ENCODE assay signal across 21 mouse cellular contexts in genomic region chr4:138348716-138349115, GRCm38 (mm10). TPM values are rescaled to one million over a fixed set of nuclear protein-coding genes. Genes with fewer than 3 reads are reported as not detected.
DNase-seq lines count a peak whose midpoint lies in the region; ATAC-seq and TF ChIP-seq lines count a peak whose summit lies in the region.
"Had no signal": no experiment of that assay in that cellular context is flagged by ENCODE, and none has a peak within 500 bp of the region (broad histone marks: within the 10 kb centered on the region; RNA-seq: fewer than 3 reads in every experiment).

No protein-coding gene starts in this region.

- no peaks in the 10 kb centered on the region for H3K27me3 ChIP-seq in kidney, adult 2 months (replicated peaks; ENCODE audit: control insufficient read depth, insufficient read depth, low read length)
- H3K27me3 ChIP-seq in liver, adult 2 months (ENCODE audit: control insufficient read depth, insufficient read depth, low read length): no peaks in the 10 kb centered on the region
- H3K27me3 ChIP-seq in liver, embryonic 12.5 days (replicated peaks): no peaks in the 10 kb centered on the region; the same call in 1 of the 2 replicates
- H3K27me3 ChIP-seq in small intestine, adult 2 months (ENCODE audit: control insufficient read depth, insufficient read depth, low read length): no peaks in the 10 kb centered on the region
- H3K27me3 ChIP-seq: forebrain, embryonic 13.5 days; heart, embryonic 15.5 days had no signal

- no peaks in the 10 kb centered on the region for H3K9me3 ChIP-seq in liver, embryonic 12.5 days (replicated peaks)
- H3K9me3 ChIP-seq: embryonic facial prominence, embryonic 10.5 days; heart, embryonic 15.5 days had no signal

- peak overlapping the region; percentile 65 for H3K27ac ChIP-seq in kidney, adult 2 months (ENCODE audit: insufficient read depth, low read depth, low read length)
- H3K27ac ChIP-seq in liver, adult 2 months (replicated peaks; ENCODE audit: insufficient read depth, low read depth, low read length): peak overlapping the region; percentile 86
- H3K27ac ChIP-seq in liver, embryonic 12.5 days: no peak overlapping the region
- H3K27ac ChIP-seq in small intestine, adult 2 months (ENCODE audit: insufficient read depth, low read depth, low read length): peak overlapping the region; percentile 81
- H3K27ac ChIP-seq: embryonic facial prominence, embryonic 10.5 days; forebrain, embryonic 13.5 days; heart, adult 2 months; heart, embryonic 15.5 days had no signal

- H3K36me3 ChIP-seq in kidney, adult 2 months (ENCODE audit: control insufficient read depth, insufficient read depth, low read length): no peaks in the 10 kb centered on the region
- H3K36me3 ChIP-seq in liver, adult 2 months (ENCODE audit: control insufficient read depth, insufficient read depth, low read length): peaks cover 5% of the 10 kb centered on the region; the same call in 1 of the 2 replicates
- no peaks in the 10 kb centered on the region for H3K36me3 ChIP-seq in liver, embryonic 12.5 days
- H3K36me3 ChIP-seq in small intestine, adult 2 months (ENCODE audit: control insufficient read depth, insufficient read depth, low read length): peaks cover 34% of the 10 kb centered on the region
- H3K36me3 ChIP-seq: embryonic facial prominence, embryonic 10.5 days; heart, embryonic 15.5 days had no signal

- DNase-seq in kidney, adult 2 months: peak; percentile 92
- no peak for DNase-seq in kidney, postnatal 4 days
- peak; percentile 99 for DNase-seq in liver, adult 2 months (ENCODE audit: extremely low read depth, low read depth, low spot score)
- DNase-seq in cerebellum, adult 18-20 months: no peak
- DNase-seq: adrenal gland, adult 2 months; adrenal gland, postnatal 25 days; cerebellum, adult 2 months; cerebellum, postnatal 10 days; forebrain, postnatal 0 days; gastrocnemius, postnatal 14 days; heart, adult 2 months; heart, postnatal 14 days had no signal

- no peak for ATAC-seq in liver, embryonic 12.5 days
- ATAC-seq: forebrain, embryonic 13.5 days; forebrain, postnatal 0 days had no signal

- H3K9ac ChIP-seq in liver, adult 2 months (ENCODE audit: low read depth, low read length): peak overlapping the region; percentile 25; the same call in 1 of the 2 replicates
- H3K9ac ChIP-seq in liver, embryonic 12.5 days: no peak overlapping the region
- H3K9ac ChIP-seq: forebrain, embryonic 13.5 days; forebrain, postnatal 0 days; heart, embryonic 15.5 days had no signal

- no peak overlapping the region for H3K4me3 ChIP-seq in kidney, adult 2 months (ENCODE audit: insufficient read depth, low read depth, low read length)
- H3K4me3 ChIP-seq in liver, adult 2 months (ENCODE audit: insufficient read depth, low read depth, low read length): no peak overlapping the region
- no peak overlapping the region for H3K4me3 ChIP-seq in liver, embryonic 12.5 days
- no peak overlapping the region for H3K4me3 ChIP-seq in small intestine, adult 2 months (ENCODE audit: low read depth, low read length)
- H3K4me3 ChIP-seq: embryonic facial prominence, embryonic 10.5 days; forebrain, embryonic 13.5 days; heart, adult 2 months; heart, embryonic 15.5 days had no signal

- no peaks in the 10 kb centered on the region for H3K79me2 ChIP-seq in liver, adult 2 months (ENCODE audit: control insufficient read depth, insufficient read depth, low read length)

- no peak overlapping the region for H3K4me2 ChIP-seq in liver, embryonic 12.5 days
- H3K4me2 ChIP-seq: forebrain, embryonic 13.5 days; heart, embryonic 11.5 days; heart, embryonic 15.5 days had no signal

- 57% methylated on average over 7 of the region's 7 CpGs for WGBS in kidney, adult 2 months
- 29% methylated on average over 7 of the region's 7 CpGs for WGBS in liver, adult 2 months
- 67% methylated on average over 7 of the region's 7 CpGs for WGBS in liver, embryonic 12.5 days (ENCODE audit: insufficient replicate concordance)
- WGBS in small intestine, adult 2 months: 29% methylated on average over 7 of the region's 7 CpGs

- TF ChIP-seq CTCF in kidney, adult 2 months (conservative IDR thresholded peaks at IDR 0.05; ENCODE audit: insufficient read depth, insufficient read length, low read depth, low read length): no peak
- TF ChIP-seq CTCF in liver, adult 2 months (IDR thresholded peaks at IDR 0.05; ENCODE audit: low read depth, low read length): no peak
- no peak for TF ChIP-seq CTCF in small intestine, adult 2 months (IDR thresholded peaks at IDR 0.05; ENCODE audit: extremely low read depth, insufficient read length, insufficient replicate concordance, low read depth, low read length)

- TF ChIP-seq POLR2A in kidney, adult 2 months (IDR thresholded peaks at IDR 0.05; ENCODE audit: low read depth, low read length): no peak
- no peak for TF ChIP-seq POLR2A in liver, adult 2 months (IDR thresholded peaks at IDR 0.05; ENCODE audit: extremely low read depth, insufficient read depth, low read length)
- no peak for TF ChIP-seq POLR2A in small intestine, adult 2 months (IDR thresholded peaks at IDR 0.05; ENCODE audit: low read depth, low read length)

- H3K4me1 ChIP-seq in kidney, adult 2 months (ENCODE audit: control insufficient read depth, insufficient read depth, low read length): peaks cover 27% of the 10 kb centered on the region; the same call in 1 of the 2 replicates
- peaks cover 19% of the 10 kb centered on the region for H3K4me1 ChIP-seq in liver, adult 2 months (ENCODE audit: control insufficient read depth, insufficient read depth, low read length)
- H3K4me1 ChIP-seq in liver, embryonic 12.5 days: no peaks in the 10 kb centered on the region; the same call in 1 of the 2 replicates
- H3K4me1 ChIP-seq in small intestine, adult 2 months (ENCODE audit: control insufficient read depth, insufficient read depth, insufficient read length, low read length): peaks cover 25% of the 10 kb centered on the region
- H3K4me1 ChIP-seq: embryonic facial prominence, embryonic 10.5 days; forebrain, embryonic 13.5 days had no signal

RNA-seq across cellular contexts. Expression of gene Cda, which starts 19.1 kb away (rescaled TPM):
- 394 and 454 TPM in 2 replicates for polyA plus RNA-seq in kidney, adult 2 months (2012; rRNA removed)
- 4.5 and 4.8 TPM in 2 replicates for total RNA-seq in liver, adult 2 months (2014; rRNA removed)
- 33.1 and 34.1 TPM in 2 replicates for polyA plus RNA-seq in liver, adult 2 months (2012; rRNA removed)
- polyA plus RNA-seq in liver, embryonic 12.5 days (2016; fragmentation: Nextera tagmentation; extraction: Ambion mirVana): 5.1 and 5.8 TPM in 2 replicates
- 218 and 419 TPM in 2 replicates for polyA plus RNA-seq in small intestine, adult 2 months (2012; rRNA removed)
- total RNA-seq: hematopoietic stem cell, adult 5-6 weeks had no signal

RNA-seq across cellular contexts. Expression of gene Pink1, which starts 22.6 kb away (rescaled TPM):
- polyA plus RNA-seq in kidney, adult 2 months (2012; rRNA removed): 226 and 272 TPM in 2 replicates
- total RNA-seq in liver, adult 2 months (2014; rRNA removed): 134 and 150 TPM in 2 replicates
- polyA plus RNA-seq in liver, adult 2 months (2012; rRNA removed): 192 and 217 TPM in 2 replicates
- polyA plus RNA-seq in liver, embryonic 12.5 days (2016; fragmentation: Nextera tagmentation; extraction: Ambion mirVana): 28.8 and 30.2 TPM in 2 replicates
- 54.9 and 134 TPM in 2 replicates for polyA plus RNA-seq in small intestine, adult 2 months (2012; rRNA removed)

RNA-seq across cellular contexts. Expression of gene Ddost, which starts 44.2 kb away (rescaled TPM):
- polyA plus RNA-seq in kidney, adult 2 months (2012; rRNA removed): 157 and 169 TPM in 2 replicates
- 93.9 and 114 TPM in 2 replicates for total RNA-seq in liver, adult 2 months (2014; rRNA removed)
- polyA plus RNA-seq in liver, adult 2 months (2012; rRNA removed): 141 and 145 TPM in 2 replicates
- 206 and 212 TPM in 2 replicates for polyA plus RNA-seq in liver, embryonic 12.5 days (2016; fragmentation: Nextera tagmentation; extraction: Ambion mirVana)
- 150 and 244 TPM in 2 replicates for polyA plus RNA-seq in small intestine, adult 2 months (2012; rRNA removed)

RNA-seq across cellular contexts. Expression of gene Fam43b, which starts 47.6 kb away (rescaled TPM):
- polyA plus RNA-seq in kidney, adult 2 months (2012; rRNA removed): not detected in 2 replicates
- not detected in 2 replicates for total RNA-seq in liver, adult 2 months (2014; rRNA removed)
- polyA plus RNA-seq in liver, adult 2 months (2012; rRNA removed): not detected in 2 replicates
- not detected in 2 replicates for polyA plus RNA-seq in liver, embryonic 12.5 days (2016; fragmentation: Nextera tagmentation; extraction: Ambion mirVana)
- polyA plus RNA-seq in small intestine, adult 2 months (2012; rRNA removed): 0.08 TPM in 1 of 2 replicates, not detected in the other
- total RNA-seq: gastrocnemius, adult 18-20 months; heart, adult 2 months; heart, postnatal 14 days had no signal
- polyA plus RNA-seq: embryonic facial prominence, embryonic 10.5 days; gonadal fat pad, adult 2 months; heart, adult 2 months; heart, embryonic 15.5 days had no signal

Comparison
In these comparisons a context has a peak if more than half of its experiments do, and no peak if none do; other contexts are left out.
1. DNase-seq: peak in kidney, adult 2 months (single experiment) and liver, adult 2 months (single experiment); none in kidney, postnatal 4 days (0 of 2) and cerebellum, adult 18-20 months (0 of 2).